Mouse (Mus musculus) erythroblast, adult 5-6 weeks (primary cell): ENCODE results near the gene Cpxm1. TPM values are rescaled to one million over a fixed set of nuclear protein-coding genes. Genes with fewer than 3 reads are reported as not detected.
"Not testable (repeated sequence)": the region's sequence is repeated elsewhere in the genome, so short reads cannot be mapped to it uniquely, and the experiment has no call there.

Experiments
- ATAC-seq: replicated peaks from 2 replicates; pipeline ENCODE4 v1.8.0; 2016; ENCODE audit warnings: moderate number of reproducible peaks, mild to moderate bottlenecking, moderate TSS enrichment, inconsistent platforms; ENCODE audit not compliant: poor library complexity, low FRiP score, severe bottlenecking
- total RNA-seq, 2 experiments: library from RNA; stranded (forward) in 1 of 2; stranded (reverse) in 1 of 2; fragments of 150-400 nt in 1 of 2; fragments of 200-764, 138-1000 nt in 1 of 2; gene quantifications; 2 replicates each; pipeline versions ENCODE4 v1.2.3 to v1.2.4; 2015 to 2017; ENCODE audit warnings: low replicate concordance in 2 of 2

Gene Cpxm1
- total RNA-seq, 2 experiments from 2014 or later: not detected

GRCm38 (mm10) chr2:130406178-130406577 lies 8.8 kb upstream of the Cpxm1 start, which contains the start of gene Tmem239:
Gene Tmem239 (plus strand): TSS chr2:130406478.
- ATAC-seq: no peak

GRCm38 (mm10) chr2:130404939-130405338 lies 7.6 kb upstream of the Cpxm1 start, which contains the start of the genes Gm28372 and 1700020A23Rik:
Gene Gm28372 (plus strand): TSS chr2:130405239.
Gene 1700020A23Rik (plus strand): TSS chr2:130405259.
- ATAC-seq: no peak

- ATAC-seq: no peak
Observed at GRCm38 (mm10) chr2:130401891-130402290, 4.5 kb upstream of the Cpxm1 start.

- no peak for ATAC-seq
Observed at GRCm38 (mm10) chr2:130400046-130400445, 2.7 kb upstream of the Cpxm1 start.

DNA sequence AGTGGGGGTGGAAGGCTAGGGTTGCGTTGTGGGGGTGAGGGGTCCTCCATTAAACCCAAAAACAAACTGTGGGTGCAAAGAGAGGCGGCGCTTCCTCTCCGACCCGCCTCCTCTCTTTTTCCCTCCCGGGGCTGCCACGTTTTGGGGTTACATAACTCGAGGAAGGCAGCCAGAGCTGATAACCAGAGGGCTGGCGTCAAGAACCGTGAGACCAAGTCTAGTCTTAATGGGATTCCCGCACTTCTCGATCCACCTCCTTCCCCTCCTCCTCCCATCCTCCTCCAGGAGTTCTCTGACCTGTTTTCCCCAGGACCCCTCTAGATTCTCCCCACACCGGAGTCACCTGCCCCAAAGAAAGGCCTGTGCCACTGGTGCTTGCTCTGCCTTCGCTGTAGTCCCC lies 717 bp upstream of the Cpxm1 start:
- ATAC-seq: no peak

DNA sequence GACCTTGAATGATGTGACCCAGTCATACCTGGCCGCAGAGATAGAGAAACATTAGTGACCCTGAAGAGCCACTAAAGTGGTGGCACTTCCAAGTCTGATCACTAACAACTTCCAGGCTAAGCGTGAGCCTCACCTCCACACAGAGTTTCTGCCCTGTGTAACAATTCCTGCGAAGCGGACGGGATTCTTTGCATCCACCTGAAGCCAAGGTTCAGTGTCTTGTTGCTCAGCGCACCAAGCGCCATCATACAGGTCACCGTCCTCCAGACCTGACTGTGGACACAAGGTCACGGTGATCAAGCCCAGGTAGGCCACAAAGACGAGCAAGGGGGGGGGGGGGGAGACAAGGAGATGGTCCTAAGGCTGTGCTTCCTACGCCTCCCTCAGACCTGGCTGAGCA lies 1.7 kb downstream of the Cpxm1 start:
- ATAC-seq: no peak

DNA sequence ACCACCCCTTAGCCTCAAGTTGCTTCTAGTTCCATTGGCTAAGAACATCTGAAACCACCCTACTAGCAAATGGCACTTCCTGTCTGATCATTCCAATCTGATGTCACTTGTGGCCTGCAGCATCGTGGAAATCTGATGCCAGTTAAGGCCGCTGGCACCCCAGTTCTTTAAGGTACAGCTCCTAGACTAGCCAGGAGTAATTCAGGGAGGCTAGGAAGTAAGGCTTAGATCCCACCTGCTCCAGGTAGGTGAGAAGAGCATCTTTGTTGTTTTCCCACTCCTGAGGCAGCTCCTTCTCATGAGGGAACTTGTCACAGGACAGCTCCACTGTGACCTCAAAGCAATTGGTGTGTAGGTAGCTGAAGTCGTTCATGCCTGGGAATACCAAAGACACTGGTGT lies 4.5 kb downstream of the Cpxm1 start:
- no peak for ATAC-seq

DNA sequence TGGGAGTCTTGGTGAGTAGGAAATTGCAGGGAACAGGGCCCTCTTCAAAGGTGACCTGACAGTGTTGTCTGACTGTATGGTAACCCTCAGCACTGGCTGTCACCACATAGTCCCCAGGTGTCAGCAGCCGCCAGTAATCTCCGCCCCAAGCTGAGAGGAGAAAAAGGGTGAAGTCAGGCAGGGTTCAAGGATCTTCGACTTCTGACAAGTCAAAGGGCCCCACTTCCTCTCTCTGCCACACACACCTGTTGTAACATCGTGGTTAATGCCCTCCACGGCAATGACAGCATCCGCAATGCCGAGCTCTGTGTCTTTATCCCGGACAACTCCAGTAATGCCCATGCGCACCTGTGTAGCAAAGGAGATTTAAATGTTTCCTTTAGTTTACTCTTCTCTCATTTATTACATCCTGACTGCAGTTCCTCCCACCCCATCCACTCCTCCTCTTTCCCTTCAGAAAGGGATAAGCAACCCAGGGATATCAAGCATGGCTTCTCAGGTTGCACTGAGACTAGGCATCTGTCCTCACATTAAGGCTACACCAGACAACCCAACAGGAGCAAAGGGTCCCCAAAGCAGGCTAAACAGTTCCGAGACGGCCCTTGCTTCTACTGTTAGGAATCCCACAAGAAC lies 6.3 kb downstream of the Cpxm1 start:
- ATAC-seq: no peak

DNA sequence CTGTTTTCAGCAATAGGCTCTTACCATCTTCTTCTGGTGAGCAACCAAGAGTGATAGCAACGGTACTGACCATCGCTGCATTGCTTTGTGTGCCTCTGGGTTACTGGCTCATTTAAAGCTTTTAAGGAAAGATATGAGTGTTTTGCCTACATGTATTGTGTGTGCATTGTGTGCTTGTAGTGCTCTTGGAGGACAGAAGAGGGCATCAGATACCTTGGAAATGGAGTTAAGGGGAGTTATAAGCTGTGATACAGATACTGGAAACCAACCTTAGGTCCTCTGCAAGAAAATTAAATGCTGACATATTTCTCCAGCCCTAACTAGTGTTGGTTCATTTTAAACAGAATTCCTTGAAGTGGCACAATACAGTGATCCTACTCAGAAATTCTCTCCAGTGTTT lies 8.6 kb downstream of the Cpxm1 start:
- no peak for ATAC-seq

GRCm38 (mm10) chr2:130386212-130386611 lies 11.2 kb downstream of the Cpxm1 start:
- no peak for ATAC-seq

DNA sequence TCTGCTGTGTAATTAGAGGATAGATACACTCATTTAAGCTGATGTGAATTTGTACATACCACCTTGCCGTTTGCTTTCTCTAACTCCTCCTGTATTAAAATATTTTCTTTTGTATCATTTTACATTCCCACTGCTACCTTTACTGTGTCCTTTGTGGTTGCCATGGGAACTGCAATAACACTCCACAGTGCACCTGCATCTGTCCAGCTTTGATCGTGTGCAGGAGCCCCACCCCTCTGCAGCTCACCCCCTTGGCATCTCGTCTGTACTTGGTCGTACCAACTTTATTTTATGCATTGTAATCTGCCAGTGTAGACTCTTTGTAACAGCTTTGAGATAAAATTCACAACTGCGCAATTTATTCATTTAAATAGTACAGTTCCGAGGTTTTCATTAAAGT lies 13.5 kb downstream of the Cpxm1 start:
- ATAC-seq: no peak

DNA sequence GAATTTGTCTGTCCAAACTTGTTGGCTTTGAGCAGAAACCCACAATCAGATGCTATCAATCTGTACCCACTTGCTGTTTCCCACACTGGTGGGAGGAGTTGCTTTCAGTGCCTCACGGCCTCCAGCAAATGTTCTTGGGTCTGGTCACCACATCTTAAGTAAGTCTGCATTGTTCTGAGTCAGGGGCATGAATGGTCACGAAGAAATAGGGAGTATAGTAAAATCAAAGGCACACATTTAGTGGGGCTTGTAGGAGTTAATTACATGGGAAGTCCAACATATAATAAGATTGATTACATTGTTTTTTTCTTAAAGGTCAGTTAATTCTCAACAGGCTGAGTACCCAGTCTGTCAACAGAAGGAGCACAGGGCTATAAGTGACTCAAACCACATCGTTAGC lies 14.2 kb downstream of the Cpxm1 start:
- no peak for ATAC-seq

DNA sequence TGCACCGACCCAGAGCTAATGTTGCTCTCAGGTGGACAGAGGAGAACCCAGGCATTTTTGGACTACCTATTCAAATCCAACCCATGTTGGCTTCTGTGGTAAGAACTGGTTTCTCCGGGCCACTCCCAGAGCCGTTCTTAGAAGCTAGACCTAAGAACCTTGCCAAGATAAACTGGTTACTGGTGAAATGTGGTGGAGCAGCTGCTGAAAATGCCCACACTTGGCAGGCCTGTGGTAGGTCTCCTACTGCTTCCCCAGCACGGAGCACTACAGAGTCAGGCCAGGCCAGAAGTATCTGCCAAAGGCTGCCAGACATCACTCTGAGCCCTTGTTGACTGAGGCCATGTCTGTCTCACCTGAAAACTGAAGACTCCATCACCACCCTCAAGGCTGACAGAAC lies 22.4 kb downstream of the Cpxm1 start:
- ATAC-seq: no peak

DNA sequence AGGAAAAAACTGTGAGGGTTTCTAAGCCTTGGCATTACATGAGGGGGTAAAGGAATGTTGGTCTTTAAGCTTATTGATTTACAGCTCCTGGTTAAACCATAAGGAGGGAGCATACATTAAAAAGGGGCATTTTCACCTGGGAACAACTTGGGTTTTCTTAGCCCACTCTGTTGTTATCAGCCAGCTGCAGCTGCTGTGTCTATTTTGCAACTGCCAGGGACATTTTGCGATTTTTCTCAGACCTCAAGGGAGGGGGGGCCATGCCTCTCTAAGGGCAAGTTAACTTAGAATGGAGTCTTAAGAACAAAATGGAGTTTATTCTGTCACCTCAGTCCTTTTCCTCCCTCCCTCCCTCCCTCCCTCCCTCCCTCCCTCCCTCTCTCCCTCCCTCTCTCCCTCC lies 24.3 kb downstream of the Cpxm1 start:
- ATAC-seq: not testable (repeated sequence)

GRCm38 (mm10) chr2:130367386-130367785 lies 30.0 kb downstream of the Cpxm1 start:
- ATAC-seq: no peak

DNA sequence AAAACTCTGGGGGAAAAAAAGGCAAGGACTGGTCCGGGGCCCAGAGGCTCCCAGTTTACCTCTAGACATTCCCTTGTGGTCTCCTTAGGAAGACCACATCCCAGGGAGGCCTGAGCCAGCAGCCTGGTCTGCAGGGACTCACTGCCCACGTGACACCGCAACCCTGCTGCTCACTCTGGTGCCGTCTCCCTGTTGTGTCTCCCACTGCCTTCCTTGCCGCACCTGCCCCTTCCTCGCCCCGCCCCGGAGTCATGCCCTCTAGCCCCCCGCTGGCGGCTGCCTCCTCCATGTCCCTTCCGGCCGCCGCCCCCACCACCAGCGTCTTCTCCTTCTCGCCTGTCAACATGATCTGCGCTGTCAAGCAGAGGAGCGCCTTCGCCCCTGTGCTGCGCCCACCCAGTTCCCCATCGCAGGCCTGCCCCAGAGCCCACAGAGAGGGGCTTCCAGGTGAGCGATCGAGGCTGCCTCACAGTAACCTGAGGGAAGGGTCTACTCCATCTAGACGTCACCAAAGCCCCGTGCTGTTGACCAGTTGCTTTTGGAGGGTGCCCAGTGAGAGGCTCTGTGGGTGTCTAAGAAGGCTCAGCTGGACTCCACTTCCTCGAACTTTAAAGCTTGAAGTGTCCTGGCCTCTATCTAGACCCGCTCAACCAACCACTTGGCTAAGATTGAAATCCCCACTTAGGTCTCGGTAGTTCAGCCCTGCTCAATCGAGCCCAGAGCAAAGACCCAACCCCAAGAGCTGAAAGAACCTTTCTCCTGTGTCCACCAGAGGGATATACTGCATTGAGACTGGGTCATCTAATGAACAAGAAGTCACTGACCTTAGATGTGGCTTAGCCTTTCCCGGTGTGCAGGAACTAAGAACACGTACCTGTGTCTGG lies 31.9 kb downstream of the Cpxm1 start:
- ATAC-seq: no peak

DNA sequence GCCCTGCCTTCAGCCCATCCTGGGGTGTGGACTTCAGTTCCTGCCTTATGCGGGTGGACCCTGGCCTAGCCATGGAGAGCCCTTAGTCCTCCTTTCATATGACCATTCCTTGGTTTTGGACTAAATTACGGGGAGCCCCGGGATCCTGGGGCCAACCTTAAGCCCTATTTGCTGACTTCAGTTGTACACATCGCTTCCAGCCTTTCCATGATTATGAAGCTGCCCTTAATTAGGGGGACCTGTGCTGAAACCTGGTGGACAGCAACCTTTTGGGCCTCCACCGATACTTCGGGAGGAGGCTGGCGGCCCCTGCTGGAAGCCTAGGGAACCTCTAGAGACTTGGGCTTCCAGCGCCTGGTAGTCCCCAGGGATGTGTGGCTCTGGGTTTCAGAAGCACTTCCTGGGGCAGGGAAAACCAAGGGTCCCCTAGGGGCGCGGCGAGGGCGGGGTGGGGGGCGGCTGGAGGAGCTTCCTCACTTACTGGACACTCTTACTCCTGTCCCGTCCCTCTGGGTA lies 34.8 kb downstream of the Cpxm1 start:
- ATAC-seq: no peak

GRCm38 (mm10) chr2:130358852-130359251 lies 38.5 kb downstream of the Cpxm1 start:
- ATAC-seq: no peak

- no peak for ATAC-seq
Observed at GRCm38 (mm10) chr2:130357551-130357950, 39.8 kb downstream of the Cpxm1 start.

GRCm38 (mm10) chr2:130353889-130354288 lies 43.5 kb downstream of the Cpxm1 start:
- ATAC-seq: no peak

- no peak for ATAC-seq
Observed at GRCm38 (mm10) chr2:130353411-130353810, 44.0 kb downstream of the Cpxm1 start.
